Mouse (Mus musculus): ENCODE results near the gene Uchl1. TPM values are rescaled to one million over a fixed set of nuclear protein-coding genes. Genes with fewer than 3 reads are reported as not detected.

Gene Uchl1
- 100 to 1,000 TPM; 803 to 896 TPM for total RNA-seq (2021)
- long read RNA-seq, experiment 1, transcript Uchl1-202 (7 exons, 980 nt): major isoform, 28 of 241 reads
- long read RNA-seq, experiment 1, partial matches to known transcripts: 37 of 241 reads
- long read RNA-seq, experiment 1, other reads (novel, unspliced or antisense): 173 of 241 reads
- long read RNA-seq, experiment 2, transcript Uchl1-202 (7 exons, 980 nt): major isoform, 37 of 353 reads
- long read RNA-seq, experiment 2, partial matches to known transcripts: 38 of 353 reads
- long read RNA-seq, experiment 2, other reads (novel, unspliced or antisense): 275 of 353 reads

GRCm38 (mm10) chr5:66675983-66676382, at the start of gene Uchl1:
Gene Uchl1, plus strand, starts transcription at chr5:66676091.
- no peak for TF ChIP-seq CTCF (conservative IDR thresholded peaks at IDR 0.05)
- Histone ChIP-seq H3K27ac (peak within 1 kb of the TSS; percentile 93), H3K4me3 (peak within 1 kb of the TSS; percentile 72)
- peak; percentile 94 to 97 for DNase-seq (ENCODE audit: low spot score in 2 of 2)

- no peak overlapping the region for H3K4me3 ChIP-seq
- no peak for TF ChIP-seq CTCF (conservative IDR thresholded peaks at IDR 0.05)
- no peak overlapping the region for H3K27ac ChIP-seq
- no peak for DNase-seq (ENCODE audit: low spot score in 2 of 2)
Observed at GRCm38 (mm10) chr5:66627805-66628204, 48.1 kb upstream of the Uchl1 start.

DNA sequence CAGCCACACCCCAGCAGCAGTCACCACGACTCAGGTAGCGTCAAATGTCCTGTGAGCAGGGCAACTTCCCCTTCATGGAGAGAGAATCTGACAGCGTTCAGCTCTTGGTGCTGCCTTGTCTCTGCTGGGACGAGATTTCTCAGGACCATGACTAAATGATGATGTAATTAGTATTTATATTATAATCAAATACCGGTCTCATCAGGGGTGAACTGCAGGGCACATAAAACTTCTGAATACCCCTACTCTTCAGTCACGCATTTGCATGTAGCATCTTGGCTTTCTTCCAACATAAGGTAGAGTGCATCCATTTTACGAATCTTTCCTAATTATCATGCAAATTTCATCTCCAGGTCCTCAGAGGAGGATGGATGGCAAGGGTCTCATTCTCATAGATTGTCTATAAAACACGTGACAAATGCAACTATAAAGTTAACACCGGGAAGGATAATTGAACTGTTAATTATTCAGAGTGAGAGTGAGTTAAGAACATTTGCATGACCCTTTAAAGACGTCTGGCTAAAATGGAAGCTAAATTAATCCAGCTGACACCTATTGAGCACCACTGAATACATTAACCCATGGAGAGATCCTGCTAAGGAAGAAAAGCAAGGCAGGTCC, 40.3 kb upstream of the Uchl1 start:
- DNase-seq (ENCODE audit: low spot score in 2 of 2): no peak
- TF ChIP-seq CTCF (conservative IDR thresholded peaks at IDR 0.05): no peak
- H3K4me3 ChIP-seq: no peak overlapping the region
- H3K27ac ChIP-seq: no peak overlapping the region

GRCm38 (mm10) chr5:66642156-66642555, 33.7 kb upstream of the Uchl1 start:
- no peak for DNase-seq (ENCODE audit: low spot score in 2 of 2)
- Histone ChIP-seq H3K27ac (no peak overlapping the region), H3K4me3 (no peak overlapping the region)
- no peak for TF ChIP-seq CTCF (conservative IDR thresholded peaks at IDR 0.05)

- H3K4me3 ChIP-seq: no peak overlapping the region
- TF ChIP-seq CTCF (conservative IDR thresholded peaks at IDR 0.05): no peak
- no peak for DNase-seq (ENCODE audit: low spot score in 2 of 2)
- no peak overlapping the region for H3K27ac ChIP-seq
Observed at GRCm38 (mm10) chr5:66643260-66643659, 32.6 kb upstream of the Uchl1 start.

- Histone ChIP-seq H3K4me3 (no peak overlapping the region), H3K27ac (no peak overlapping the region)
- DNase-seq (ENCODE audit: low spot score in 2 of 2): no peak
- TF ChIP-seq CTCF (conservative IDR thresholded peaks at IDR 0.05): no peak
Observed at GRCm38 (mm10) chr5:66647504-66647903, 28.4 kb upstream of the Uchl1 start.

DNA sequence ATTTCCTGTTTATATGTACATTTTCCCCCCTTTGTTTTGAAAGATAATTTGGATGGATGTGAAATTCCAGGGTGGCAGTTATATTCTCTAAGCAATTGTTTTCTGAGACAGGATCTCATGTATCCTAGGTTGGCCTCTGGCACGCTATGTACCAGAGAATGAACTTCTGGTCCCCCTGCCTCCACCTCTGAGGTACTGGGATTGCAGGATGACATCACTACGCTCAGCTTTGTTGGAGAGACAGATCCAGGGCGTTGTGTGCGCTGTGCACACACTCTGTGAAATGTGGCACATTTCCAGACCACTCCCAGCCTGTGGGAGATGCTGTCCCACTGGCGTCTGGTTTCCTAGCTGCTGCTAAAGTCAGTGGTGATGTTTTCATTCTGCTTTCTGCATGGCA, 21.7 kb upstream of the Uchl1 start:
- Histone ChIP-seq H3K27ac (no peak overlapping the region), H3K4me3 (no peak overlapping the region)
- peak; percentile 21 to 34 for DNase-seq (ENCODE audit: low spot score in 2 of 2)
- no peak for TF ChIP-seq CTCF (conservative IDR thresholded peaks at IDR 0.05)

GRCm38 (mm10) chr5:66675189-66675890, 551 bp upstream of the Uchl1 start:
- peak overlapping the region; percentile 93 for H3K27ac ChIP-seq
- no peak for TF ChIP-seq CTCF (conservative IDR thresholded peaks at IDR 0.05)
- H3K4me3 ChIP-seq: peak overlapping the region; percentile 72
- peak; percentile 66 to 71 for DNase-seq (ENCODE audit: low spot score in 2 of 2)

- no peak for TF ChIP-seq CTCF (conservative IDR thresholded peaks at IDR 0.05)
- Histone ChIP-seq H3K4me3 (peak overlapping the region; percentile 72), H3K27ac (peak overlapping the region; percentile 93)
- peak; percentile 71 to 75 for DNase-seq (ENCODE audit: low spot score in 2 of 2)
Observed at GRCm38 (mm10) chr5:66676457-66677117, 696 bp downstream of the Uchl1 start.

- DNase-seq (ENCODE audit: low spot score in 2 of 2): no peak
- H3K27ac ChIP-seq: peak overlapping the region; percentile 93
- H3K4me3 ChIP-seq: peak overlapping the region; percentile 72
- TF ChIP-seq CTCF (conservative IDR thresholded peaks at IDR 0.05): peak; percentile 75
Observed at GRCm38 (mm10) chr5:66677411-66678345, 1.8 kb downstream of the Uchl1 start.

DNA sequence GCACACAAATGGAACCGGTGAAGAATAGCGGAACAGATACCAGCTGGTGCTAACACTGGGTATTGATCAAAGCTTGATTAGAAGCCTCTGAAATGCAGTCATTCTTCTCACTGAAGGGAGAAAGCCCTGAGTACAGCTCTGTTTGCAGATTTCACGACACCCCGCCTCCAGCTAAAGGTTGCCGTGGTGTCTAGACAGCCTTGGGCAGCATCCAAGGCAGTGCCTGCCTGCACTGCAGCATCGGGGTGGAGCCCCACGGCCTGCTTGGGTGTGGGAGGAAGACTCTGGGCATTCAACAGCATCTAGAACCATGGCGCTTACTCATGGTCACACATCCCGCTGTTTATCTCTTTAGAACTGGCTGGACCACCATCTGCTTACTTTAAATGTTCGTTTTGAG, 3.3 kb downstream of the Uchl1 start:
- Histone ChIP-seq H3K27ac (peak overlapping the region; percentile 93; the same call in 1 of the 2 replicates), H3K4me3 (peak overlapping the region; percentile 72)
- TF ChIP-seq CTCF (conservative IDR thresholded peaks at IDR 0.05): no peak
- peak; percentile 64 to 78 for DNase-seq (ENCODE audit: low spot score in 2 of 2)

GRCm38 (mm10) chr5:66685930-66686329, 10.0 kb downstream of the Uchl1 start:
- DNase-seq (ENCODE audit: low spot score in 2 of 2): no peak
- TF ChIP-seq CTCF (conservative IDR thresholded peaks at IDR 0.05): no peak
- Histone ChIP-seq H3K27ac (no peak overlapping the region), H3K4me3 (no peak overlapping the region)

Data from layer of hippocampus, adult 2 months (tissue).